Mouse (Mus musculus): ENCODE measurements around the gene Ak7.

- TF ChIP-seq POLR2A (IDR thresholded peaks at IDR 0.05; ENCODE audit: extremely low read depth, insufficient read depth, low read length) (no peak), CTCF (IDR thresholded peaks at IDR 0.05; ENCODE audit: low read depth, low read length) (no peak)
Measured at GRCm38 (mm10) chr12:105686791-105687190, 19.0 kb upstream of the Ak7 start.

All from liver, adult 2 months (tissue).